Mouse (Mus musculus) heart, embryonic 16.5 days (tissue): ENCODE measurements around the gene Igf2bp1. TPM values are rescaled to one million over a fixed set of nuclear protein-coding genes. Genes with fewer than 3 reads are reported as not detected.
A peak's percentile ranks its signal among the peaks of the same experiment; 100 is the strongest.
"Not testable (repeated sequence)": the region's sequence is repeated elsewhere in the genome, so short reads cannot be mapped to it uniquely, and the experiment has no call there.

Experiments used
- ATAC-seq: fragments of 200-750 bp; cut with Nextera tagmentation; replicated peaks from 2 replicates; pipeline ENCODE4 v1.8.0; 2017; ENCODE audit warnings: moderate number of reproducible peaks; ENCODE audit not compliant: insufficient read depth, low FRiP score; ENCODE audit errors: extremely low read depth
- H3K27ac ChIP-seq: fragments of 300-500 bp; sonication (generic); 2 replicates; pipeline ENCODE4 v1.5.1; 2014; ENCODE audit warnings: mild to moderate bottlenecking, low read length, control low read depth, moderate library complexity
- H3K27me3 ChIP-seq: fragments of 300-500 bp; sonication (generic); 2 replicates; pipeline ENCODE4 v1.6.1; 2014; ENCODE audit warnings: low read length, mixed read lengths; ENCODE audit not compliant: control insufficient read depth, insufficient read depth
- H3K36me3 ChIP-seq: fragments of 300-500 bp; sonication (generic); 2 replicates; pipeline ENCODE4 v1.6.1; 2014; ENCODE audit not compliant: control insufficient read depth, insufficient read depth
- H3K4me1 ChIP-seq: fragments of 300-500 bp; sonication (generic); 2 replicates; pipeline ENCODE4 v1.6.1; 2014; ENCODE audit warnings: low read length, mixed read lengths; ENCODE audit not compliant: control insufficient read depth, insufficient read depth
- H3K4me2 ChIP-seq: fragments of 300-500 bp; sonication (generic); 2 replicates; pipeline ENCODE4 v1.6.1; 2014; ENCODE audit warnings: low read depth, mild to moderate bottlenecking, control low read depth, low read length
- H3K4me3 ChIP-seq: fragments of 300-500 bp; sonication (generic); 2 replicates; pipeline ENCODE4 v1.5.1; 2014; ENCODE audit warnings: mild to moderate bottlenecking, control low read depth, low read length
- H3K9ac ChIP-seq: fragments of 300-500 bp; sonication (generic); 2 replicates; pipeline ENCODE4 v1.6.1; 2014; ENCODE audit warnings: low read length, control low read depth
- H3K9me3 ChIP-seq: fragments of 300-500 bp; sonication (generic); replicated peaks from 2 replicates; pipeline ENCODE4 v1.6.1; 2016; ENCODE audit warnings: low read length; ENCODE audit not compliant: control insufficient read depth
- WGBS: fragments of 180-500 bp; shearing (Covaris S2); extraction: QIAGEN DNeasy Blood & Tissue Kit; methylation state at CpG from one replicate; pipeline ENCODE4 v1.1.7; 2014; 5-methylcytosine and 5-hydroxymethylcytosine counted together
- polyA plus RNA-seq: library from polyadenylated mRNA; unstranded; fragments of >200 nt; fragmentation: Nextera tagmentation; extraction: Ambion mirVana; gene quantifications from 2 replicates; pipeline ENCODE4 v1.2.1, GENCODE M21; 2015

The Igf2bp1 gene
- polyA plus RNA-seq, 1 experiment from 2014 or later, result 21.1 TPM

GRCm38 (mm10) chr11:95924215-95924614, 81.5 kb downstream of the Igf2bp1 start:
- peaks cover 8% of the 10 kb centered on the region; the same call in 1 of the 2 replicates for H3K9me3 ChIP-seq
- no peaks in the 10 kb centered on the region for H3K36me3 ChIP-seq
- H3K4me1 ChIP-seq, result no peaks in the 10 kb centered on the region
- H3K4me2 ChIP-seq, result no peak overlapping the region
- H3K4me3 ChIP-seq, result no peak overlapping the region
- H3K27ac ChIP-seq, result no peak overlapping the region
- H3K27me3 ChIP-seq, result 0 out of 2 replicates have a peak, but pooled peaks cover 4% of the 10 kb centered on the region
- WGBS, result 39% methylated on average over 2 of the region's 2 CpGs
- no peak overlapping the region for H3K9ac ChIP-seq
- no peak for ATAC-seq

- H3K4me1 ChIP-seq, H3K27me3 ChIP-seq, H3K4me3 ChIP-seq, H3K4me2 ChIP-seq, ATAC-seq, H3K36me3 ChIP-seq, H3K9ac ChIP-seq, H3K9me3 ChIP-seq, H3K27ac ChIP-seq: not testable (repeated sequence)
- 7% methylated on average over 4 of the region's 6 CpGs for WGBS
Measured at GRCm38 (mm10) chr11:95923477-95923876, 82.3 kb downstream of the Igf2bp1 start.

GRCm38 (mm10) chr11:95921991-95922621, 83.6 kb downstream of the Igf2bp1 start:
- ATAC-seq, result no peak
- Histone ChIP-seq H3K4me2 (no peak overlapping the region), H3K27me3 (peaks cover 12% of the 10 kb centered on the region), H3K27ac (no peak overlapping the region), H3K4me1 (no peaks in the 10 kb centered on the region), H3K4me3 (no peak overlapping the region), H3K36me3 (no peaks in the 10 kb centered on the region), H3K9ac (no peak overlapping the region), H3K9me3 (0 out of 2 replicates have a peak, but pooled peaks cover 3% of the 10 kb centered on the region)
- WGBS, result 66% methylated on average over 12 of the region's 12 CpGs

- Histone ChIP-seq H3K36me3 (no peaks in the 10 kb centered on the region), H3K4me1 (peaks cover 16% of the 10 kb centered on the region), H3K27me3 (peaks cover 48% of the 10 kb centered on the region), H3K27ac (no peak overlapping the region), H3K4me3 (0 out of 2 replicates have a peak overlapping the region, but pooled peaks have one; percentile 9), H3K9me3 (no peaks in the 10 kb centered on the region), H3K4me2 (no peak overlapping the region), H3K9ac (no peak overlapping the region)
- WGBS, result 7% methylated on average over 5 of the region's 5 CpGs
- no peak for ATAC-seq
Measured at GRCm38 (mm10) chr11:95916426-95916825, 89.3 kb downstream of the Igf2bp1 start.

GRCm38 (mm10) chr11:95915006-95915710, 90.6 kb downstream of the Igf2bp1 start:
- WGBS, result 1% methylated on average over 28 of the region's 28 CpGs

GRCm38 (mm10) chr11:95914571-95914991, 91.2 kb downstream of the Igf2bp1 start, which contains the start of gene B4galnt2:
Gene B4galnt2, minus strand, starts transcription at chr11:95914891.
- Histone ChIP-seq H3K27ac (0 out of 2 replicates have a peak within 1 kb of the TSS, but pooled peaks have one; percentile 12), H3K9ac (peak within 1 kb of the TSS; percentile 31), H3K9me3 (no peaks in the 10 kb centered on the region), H3K27me3 (peaks cover 48% of the 10 kb centered on the region), H3K36me3 (no peaks in the 10 kb centered on the region), H3K4me3 (peak within 1 kb of the TSS; percentile 48), H3K4me1 (peaks cover 16% of the 10 kb centered on the region), H3K4me2 (peak within 1 kb of the TSS; percentile 53)
- no peak for ATAC-seq
- WGBS, result under 1% methylated on average over 35 of the region's 35 CpGs

More at GRCm38 (mm10) chr11:95915006-95915710, 90.6 kb downstream of the Igf2bp1 start:
- peak overlapping the region; percentile 31 for H3K9ac ChIP-seq
- H3K9me3 ChIP-seq, result no peaks in the 10 kb centered on the region
- H3K36me3 ChIP-seq, result no peaks in the 10 kb centered on the region
- peak overlapping the region; percentile 48 for H3K4me3 ChIP-seq
- peaks cover 16% of the 10 kb centered on the region for H3K4me1 ChIP-seq
- peaks cover 48% of the 10 kb centered on the region for H3K27me3 ChIP-seq
- H3K4me2 ChIP-seq, result peak overlapping the region; percentile 53
- no peak for ATAC-seq
- H3K27ac ChIP-seq, result no peak overlapping the region

GRCm38 (mm10) chr11:95913959-95914566, 91.7 kb downstream of the Igf2bp1 start:
- Histone ChIP-seq H3K27me3 (peaks cover 48% of the 10 kb centered on the region), H3K27ac (0 out of 2 replicates have a peak overlapping the region, but pooled peaks have one; percentile 12), H3K4me2 (peak overlapping the region; percentile 53), H3K36me3 (no peaks in the 10 kb centered on the region), H3K9ac (peak overlapping the region; percentile 31; the same call in 1 of the 2 replicates), H3K4me1 (peaks cover 16% of the 10 kb centered on the region), H3K4me3 (peak overlapping the region; percentile 48), H3K9me3 (no peaks in the 10 kb centered on the region)
- 5% methylated on average over 14 of the region's 14 CpGs for WGBS
- no peak for ATAC-seq

- H3K27me3 ChIP-seq, result peaks cover 36% of the 10 kb centered on the region
- 17% methylated on average over 7 of the region's 7 CpGs for WGBS
Measured at GRCm38 (mm10) chr11:95911579-95911978, 94.2 kb downstream of the Igf2bp1 start.

More at GRCm38 (mm10) chr11:95911579-95911978, 94.2 kb downstream of the Igf2bp1 start:
- H3K9ac ChIP-seq, result no peak overlapping the region
- no peak overlapping the region for H3K27ac ChIP-seq
- H3K4me1 ChIP-seq, result peaks cover 16% of the 10 kb centered on the region
- no peak for ATAC-seq
- H3K4me3 ChIP-seq, result no peak overlapping the region
- no peaks in the 10 kb centered on the region for H3K36me3 ChIP-seq
- no peaks in the 10 kb centered on the region for H3K9me3 ChIP-seq
- H3K4me2 ChIP-seq, result no peak overlapping the region
